Mouse (Mus musculus) ovary, adult 18-20 months (tissue): ENCODE measurements around the gene Olfr1177-ps.

Experiments used
- DNase-seq: peaks from one replicate; pipeline ENCODE4 v3.0.0; 2022; ENCODE audit warnings: low spot score, mixed read lengths

The Olfr1177-ps gene

DNA sequence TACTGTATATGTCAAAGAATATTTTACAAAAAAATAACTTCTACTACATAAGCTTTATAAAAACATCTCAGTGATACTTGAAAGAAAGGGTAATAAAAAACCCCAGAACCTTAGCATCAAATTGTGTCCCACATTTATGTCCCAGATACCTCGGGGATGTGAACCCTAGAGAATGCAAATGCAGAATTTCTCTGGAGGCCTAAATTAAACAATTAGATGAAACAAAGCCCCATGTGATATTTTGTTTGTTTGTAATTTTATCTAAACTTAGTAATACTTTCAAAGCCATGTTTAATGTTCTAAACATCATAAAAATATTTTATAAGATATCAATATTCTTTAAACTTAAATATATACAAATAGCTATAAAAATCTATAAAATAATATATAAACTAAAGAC is at the start of gene Olfr1177-ps:
TSS of gene Olfr1177-ps (minus strand) at position 101 of the 400 bp plus-strand sequence.
- no peak for DNase-seq

GRCm38 (mm10) chr2:88386762-88387161 is 40.5 kb upstream of the Olfr1177-ps start, which contains the start of gene Olfr1178:
Gene Olfr1178, plus strand, starts transcription at chr2:88387062.
- no peak for DNase-seq

- DNase-seq, result no peak
These were observed 10.0 kb upstream of the Olfr1177-ps start for GRCm38 (mm10) chr2:88356304-88356703.

GRCm38 (mm10) chr2:88336421-88336820 is 9.9 kb downstream of the Olfr1177-ps start, which contains the start of gene Olfr1176:
Gene Olfr1176, plus strand, starts transcription at chr2:88336721.
- no peak for DNase-seq

- no peak for DNase-seq
These were observed 19.2 kb downstream of the Olfr1177-ps start, which contains the start of gene Olfr1175-ps for GRCm38 (mm10) chr2:88327115-88327514. Gene Olfr1175-ps, minus strand, starts transcription at chr2:88327215.

GRCm38 (mm10) chr2:88315035-88315434 is 31.3 kb downstream of the Olfr1177-ps start, which contains the start of gene Olfr1174-ps:
Gene Olfr1174-ps, minus strand, starts transcription at chr2:88315135.
- DNase-seq, result no peak
